Mouse (Mus musculus) adrenal gland, adult 2 months (tissue): ENCODE data around the gene Kansl2. TPM values are rescaled to one million over a fixed set of nuclear protein-coding genes. Genes with fewer than 3 reads are reported as not detected.
A peak's percentile ranks its signal among the peaks of the same experiment; 100 is the strongest.
"Not testable (repeated sequence)": the region's sequence is repeated elsewhere in the genome, so short reads cannot be mapped to it uniquely, and the experiment has no call there.

Source experiments
- DNase-seq: peaks from one replicate; pipeline ENCODE4 v3.0.0; 2021
- polyA plus RNA-seq: library from polyadenylated mRNA; depleted of rRNA; stranded (reverse); fragments of >200 nt; gene quantifications from 2 replicates; pipeline ENCODE4 v1.2.3, GENCODE M21; 2012
- total RNA-seq, 2 experiments: library from RNA; stranded (reverse); gene quantifications; 2 replicates each; pipeline ENCODE4 v1.2.3; 2021

Gene Kansl2
- total and polyA plus RNA-seq, 3 experiments: 49.5 to 99.0 (median 70.7) TPM

- no peak for DNase-seq
Measured at GRCm38 (mm10) chr15:98536828-98537510, 2.9 kb upstream of the Kansl2 start.

- no peak for DNase-seq
Measured at GRCm38 (mm10) chr15:98535921-98536320, 1.9 kb upstream of the Kansl2 start.

GRCm38 (mm10) chr15:98533035-98533531, 981 bp downstream of the Kansl2 start:
- DNase-seq: peak; percentile 51

- DNase-seq: peak; percentile 70
Measured at GRCm38 (mm10) chr15:98532281-98532680, 1.8 kb downstream of the Kansl2 start.

- no peak for DNase-seq
Measured at GRCm38 (mm10) chr15:98528066-98528563, 5.9 kb downstream of the Kansl2 start.

GRCm38 (mm10) chr15:98527056-98527771, 6.8 kb downstream of the Kansl2 start:
- no peak for DNase-seq

- no peak for DNase-seq
Measured at GRCm38 (mm10) chr15:98526057-98526456, 8.0 kb downstream of the Kansl2 start.

GRCm38 (mm10) chr15:98521245-98521644, 12.8 kb downstream of the Kansl2 start:
- no peak for DNase-seq

- DNase-seq: peak; percentile 78
Measured at GRCm38 (mm10) chr15:98517380-98518355, 16.4 kb downstream of the Kansl2 start.

- not testable (repeated sequence) for DNase-seq
Measured at GRCm38 (mm10) chr15:98514845-98515244, 19.2 kb downstream of the Kansl2 start.

- DNase-seq: no peak
Measured at GRCm38 (mm10) chr15:98514146-98514545, 19.9 kb downstream of the Kansl2 start.

GRCm38 (mm10) chr15:98513676-98514075, 20.4 kb downstream of the Kansl2 start:
- not testable (repeated sequence) for DNase-seq

GRCm38 (mm10) chr15:98512799-98513321, 21.2 kb downstream of the Kansl2 start:
- DNase-seq: peak; percentile 68

- DNase-seq: no peak
Measured at GRCm38 (mm10) chr15:98512232-98512631, 21.8 kb downstream of the Kansl2 start.

GRCm38 (mm10) chr15:98511386-98511928, 22.6 kb downstream of the Kansl2 start:
- DNase-seq: no peak

- DNase-seq: peak; percentile 69
Measured at GRCm38 (mm10) chr15:98510438-98511385, 23.4 kb downstream of the Kansl2 start.

- no peak for DNase-seq
Measured at GRCm38 (mm10) chr15:98509387-98509786, 24.7 kb downstream of the Kansl2 start.

GRCm38 (mm10) chr15:98507321-98507720, 26.7 kb downstream of the Kansl2 start:
- no peak for DNase-seq

GRCm38 (mm10) chr15:98506253-98506957, 27.7 kb downstream of the Kansl2 start:
- DNase-seq: no peak
